In the genomic region with DNA sequence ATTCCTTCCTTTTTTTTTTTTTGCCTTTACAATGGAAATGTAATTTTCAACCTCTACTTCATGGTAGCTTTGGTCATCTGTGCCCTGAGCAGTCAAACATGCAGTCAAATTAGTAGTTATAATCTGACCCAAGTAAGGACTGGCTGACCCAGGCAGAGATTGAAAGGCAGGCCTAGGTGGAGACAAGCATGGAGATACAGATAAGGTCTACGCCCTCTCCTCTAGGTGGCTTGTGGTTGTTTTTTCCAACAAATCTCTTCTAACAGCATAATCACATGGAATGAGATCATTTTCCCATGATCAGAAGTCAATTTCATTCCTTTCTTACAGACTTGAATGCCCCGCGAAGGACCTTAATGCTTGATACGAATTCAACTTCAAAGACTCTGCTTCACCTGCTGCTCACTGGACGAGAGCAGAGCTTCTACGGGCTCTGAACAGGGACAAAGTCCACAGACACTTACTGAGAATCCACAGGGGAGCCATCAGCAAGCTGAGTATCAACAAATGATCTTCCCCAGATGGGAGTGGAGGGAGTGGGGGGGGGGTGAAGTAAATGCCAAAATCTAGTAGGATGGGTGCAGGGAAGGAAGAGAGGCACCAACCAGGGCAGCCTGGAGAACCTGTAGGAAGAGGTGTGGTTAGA, we compare ENCODE assay signal across 11 mouse cellular contexts. TPM values are rescaled to one million over a fixed set of nuclear protein-coding genes. Genes with fewer than 3 reads are reported as not detected.
DNase-seq lines count a peak whose midpoint lies in the region; ATAC-seq and TF ChIP-seq lines count a peak whose summit lies in the region.
"Had no signal": no experiment of that assay in that cellular context is flagged by ENCODE, and none has a peak within 500 bp of the region (broad histone marks: within the 10 kb centered on the region; RNA-seq: fewer than 3 reads in every experiment).

No protein-coding gene starts in this region.

- H3K4me2 ChIP-seq in heart, postnatal 0 days (ENCODE audit: low read depth, low read length) = peak overlapping the region; percentile 94
- peak overlapping the region; percentile 66 for H3K4me2 ChIP-seq in intestine, embryonic 16.5 days (ENCODE audit: low read depth, low read length)
- peak overlapping the region; percentile 96 for H3K4me2 ChIP-seq in stomach, embryonic 16.5 days (ENCODE audit: low read depth, low read length)

- H3K27ac ChIP-seq in heart, postnatal 0 days (ENCODE audit: low read depth) = no peak overlapping the region
- H3K27ac ChIP-seq in intestine, embryonic 16.5 days (ENCODE audit: low read length) = peak overlapping the region; percentile 50
- H3K27ac ChIP-seq in stomach, embryonic 16.5 days (ENCODE audit: low read length) = no peak overlapping the region

- WGBS in heart, postnatal 0 days = 69% methylated on average over 6 of the region's 6 CpGs
- 43% methylated on average over 6 of the region's 6 CpGs for WGBS in intestine, embryonic 16.5 days
- 59% methylated on average over 6 of the region's 6 CpGs for WGBS in stomach, embryonic 16.5 days

- H3K4me3 ChIP-seq in heart, postnatal 0 days (ENCODE audit: low read depth, low read length) = peak overlapping the region; percentile 1; the same call in 1 of the 2 replicates
- H3K4me3 ChIP-seq in megakaryocyte, embryonic 14.5 days (replicated peaks) = peak overlapping the region; percentile 94
- H3K4me3 ChIP-seq in intestine, embryonic 16.5 days (ENCODE audit: low read length) = peak overlapping the region; percentile 51
- H3K4me3 ChIP-seq in stomach, embryonic 16.5 days (replicated peaks; ENCODE audit: low read length) = peak overlapping the region; percentile 64; the same call in 1 of the 2 replicates

- peaks cover 29% of the 10 kb centered on the region for H3K4me1 ChIP-seq in heart, postnatal 0 days (ENCODE audit: control insufficient read depth, insufficient read depth)
- H3K4me1 ChIP-seq in megakaryocyte, embryonic 14.5 days = peaks cover 80% of the 10 kb centered on the region
- H3K4me1 ChIP-seq in intestine, embryonic 16.5 days (ENCODE audit: control insufficient read depth, insufficient read depth, low read length) = peaks cover 9% of the 10 kb centered on the region
- H3K4me1 ChIP-seq in stomach, embryonic 16.5 days (ENCODE audit: control insufficient read depth, insufficient read depth, low read length) = peaks cover 4% of the 10 kb centered on the region

- TF ChIP-seq CTCF in heart, postnatal 0 days (IDR thresholded peaks at IDR 0.05; ENCODE audit: low read depth) = no peak

- no peak for TF ChIP-seq EP300 in heart, postnatal 0 days (IDR thresholded peaks at IDR 0.05; ENCODE audit: low read depth)

- no peak overlapping the region for H3K9ac ChIP-seq in heart, postnatal 0 days (replicated peaks; ENCODE audit: low read depth, low read length)
- no peak overlapping the region for H3K9ac ChIP-seq in intestine, embryonic 16.5 days (ENCODE audit: low read depth, low read length)
- H3K9ac ChIP-seq in stomach, embryonic 16.5 days (ENCODE audit: low read length) = no peak overlapping the region

- no peaks in the 10 kb centered on the region for H3K27me3 ChIP-seq in heart, postnatal 0 days (ENCODE audit: control insufficient read depth, insufficient read depth, low read length)
- no peaks in the 10 kb centered on the region for H3K27me3 ChIP-seq in megakaryocyte, embryonic 14.5 days (replicated peaks)
- H3K27me3 ChIP-seq in intestine, embryonic 16.5 days (replicated peaks; ENCODE audit: control insufficient read depth, insufficient read depth, low read length) = no peaks in the 10 kb centered on the region
- H3K27me3 ChIP-seq in stomach, embryonic 16.5 days (ENCODE audit: control insufficient read depth, insufficient read depth, low read length) = peaks cover 5% of the 10 kb centered on the region; the same call in 1 of the 2 replicates

- no peaks in the 10 kb centered on the region for H3K36me3 ChIP-seq in heart, postnatal 0 days (replicated peaks; ENCODE audit: control insufficient read depth, insufficient read depth, low read length)
- peaks cover 58% of the 10 kb centered on the region for H3K36me3 ChIP-seq in megakaryocyte, embryonic 14.5 days (replicated peaks; ENCODE audit: low read length)
- H3K36me3 ChIP-seq in intestine, embryonic 16.5 days (ENCODE audit: control insufficient read depth, insufficient read depth, low read length) = no peaks in the 10 kb centered on the region
- H3K36me3 ChIP-seq in stomach, embryonic 16.5 days (ENCODE audit: control insufficient read depth, insufficient read depth, low read length) = no peaks in the 10 kb centered on the region

- no peaks in the 10 kb centered on the region for H3K9me3 ChIP-seq in heart, postnatal 0 days (replicated peaks; ENCODE audit: control insufficient read depth, low read length)
- H3K9me3 ChIP-seq in megakaryocyte, embryonic 14.5 days = peaks cover 3% of the 10 kb centered on the region; the same call in 1 of the 2 replicates
- H3K9me3 ChIP-seq in intestine, embryonic 16.5 days (ENCODE audit: control insufficient read depth, low read length) = no peaks in the 10 kb centered on the region
- H3K9me3 ChIP-seq in stomach, embryonic 16.5 days (replicated peaks; ENCODE audit: control insufficient read depth, low read length) = no peaks in the 10 kb centered on the region

- intact Hi-C loops in heart, postnatal 10 days (cut with DNase I) = no loop called here

- DNase-seq in heart, postnatal 0 days (ENCODE audit: low spot score) = no peak
- no peak for DNase-seq in heart, postnatal 10 days
- DNase-seq in layer of hippocampus, postnatal 36 days = no peak
- no peak for DNase-seq in ovary, postnatal 36 days (ENCODE audit: low spot score)
- DNase-seq: cerebellum, adult 9-10 months; lung, postnatal 14 days; thymus, postnatal 36 days had no signal

- no peak for ATAC-seq in heart, postnatal 0 days (ENCODE audit: insufficient read depth, low read depth)
- ATAC-seq in megakaryocyte, adult 5-6 weeks (ENCODE audit: poor library complexity, severe bottlenecking) = no peak
- ATAC-seq in intestine, embryonic 16.5 days = peak; percentile 22; the same call in 1 of the 2 replicates
- ATAC-seq in stomach, embryonic 16.5 days (ENCODE audit: insufficient read depth, low FRiP score) = no peak

RNA-seq across cellular contexts. Expression of a gene that starts 1.9 kb away (rescaled TPM):
- total RNA-seq in heart, postnatal 0 days (2014; rRNA removed; ENCODE audit: low replicate concordance) = 4.2 and 11.1 TPM in 2 replicates
- polyA plus RNA-seq in heart, postnatal 0 days (2015; fragmentation: Nextera tagmentation; extraction: Ambion mirVana) = 16.2 TPM in 2 replicates
- 10 to 100 TPM in 1 of 2 experiments, 1 to 10 TPM in 1; 8.0 to 10.8 TPM for total RNA-seq in heart, postnatal 10 days (2021)
- polyA plus RNA-seq in megakaryocyte, embryonic 14.5 days (2012; ENCODE audit: insufficient read depth, low replicate concordance) = 0.80 and 4.6 TPM in 2 replicates
- total RNA-seq in megakaryocyte, adult 5-6 weeks (2015) = 33.4 and 38.9 TPM in 2 replicates
- 56.6 and 64.5 TPM in 2 replicates for total RNA-seq in megakaryocyte, adult 5-6 weeks (2017)
- 14.9 and 15.0 TPM in 2 replicates for polyA plus RNA-seq in intestine, embryonic 16.5 days (2015; fragmentation: Nextera tagmentation; extraction: Ambion mirVana)
- 12.5 and 13.0 TPM in 2 replicates for polyA plus RNA-seq in stomach, embryonic 16.5 days (2015; fragmentation: Nextera tagmentation; extraction: Ambion mirVana)
- 1 to 10 TPM; 1.8 to 2.0 TPM for total RNA-seq in layer of hippocampus, postnatal 36 days (2021)

RNA-seq across cellular contexts. Expression of a gene that starts 47.7 kb away (rescaled TPM):
- total RNA-seq in heart, postnatal 0 days (2014; rRNA removed; ENCODE audit: low replicate concordance) = 80.9 and 85.3 TPM in 2 replicates
- 19.8 and 20.0 TPM in 2 replicates for polyA plus RNA-seq in heart, postnatal 0 days (2015; fragmentation: Nextera tagmentation; extraction: Ambion mirVana)
- total RNA-seq in heart, postnatal 10 days (2021) = 100 to 1,000 TPM; 128 to 131 TPM
- polyA plus RNA-seq in megakaryocyte, embryonic 14.5 days (2012; ENCODE audit: insufficient read depth, low replicate concordance) = 23.7 and 28.9 TPM in 2 replicates
- 61.0 and 75.2 TPM in 2 replicates for total RNA-seq in megakaryocyte, adult 5-6 weeks (2015)
- 70.6 and 73.8 TPM in 2 replicates for total RNA-seq in megakaryocyte, adult 5-6 weeks (2017)
- 7.8 and 9.1 TPM in 2 replicates for polyA plus RNA-seq in intestine, embryonic 16.5 days (2015; fragmentation: Nextera tagmentation; extraction: Ambion mirVana)
- 9.3 and 11.6 TPM in 2 replicates for polyA plus RNA-seq in stomach, embryonic 16.5 days (2015; fragmentation: Nextera tagmentation; extraction: Ambion mirVana)
- total RNA-seq in layer of hippocampus, postnatal 36 days (2021) = 10 to 100 TPM; 21.0 to 24.6 TPM

Comparison
In these comparisons a context has a peak if more than half of its experiments do, and no peak if none do; other contexts are left out.
1. H3K4me3 ChIP-seq: peak in every context shown above with its lines; median percentile 94 in megakaryocyte, embryonic 14.5 days; 64 in stomach, embryonic 16.5 days; 51 in intestine, embryonic 16.5 days; 1 in heart, postnatal 0 days.